Mouse (Mus musculus): Measurements from ENCODE around the gene Rnf168.
A peak's percentile ranks its signal among the peaks of the same experiment; 100 is the strongest.
"Not testable (repeated sequence)": the region's sequence is repeated elsewhere in the genome, so short reads cannot be mapped to it uniquely, and the experiment has no call there.

The Rnf168 gene

DNA sequence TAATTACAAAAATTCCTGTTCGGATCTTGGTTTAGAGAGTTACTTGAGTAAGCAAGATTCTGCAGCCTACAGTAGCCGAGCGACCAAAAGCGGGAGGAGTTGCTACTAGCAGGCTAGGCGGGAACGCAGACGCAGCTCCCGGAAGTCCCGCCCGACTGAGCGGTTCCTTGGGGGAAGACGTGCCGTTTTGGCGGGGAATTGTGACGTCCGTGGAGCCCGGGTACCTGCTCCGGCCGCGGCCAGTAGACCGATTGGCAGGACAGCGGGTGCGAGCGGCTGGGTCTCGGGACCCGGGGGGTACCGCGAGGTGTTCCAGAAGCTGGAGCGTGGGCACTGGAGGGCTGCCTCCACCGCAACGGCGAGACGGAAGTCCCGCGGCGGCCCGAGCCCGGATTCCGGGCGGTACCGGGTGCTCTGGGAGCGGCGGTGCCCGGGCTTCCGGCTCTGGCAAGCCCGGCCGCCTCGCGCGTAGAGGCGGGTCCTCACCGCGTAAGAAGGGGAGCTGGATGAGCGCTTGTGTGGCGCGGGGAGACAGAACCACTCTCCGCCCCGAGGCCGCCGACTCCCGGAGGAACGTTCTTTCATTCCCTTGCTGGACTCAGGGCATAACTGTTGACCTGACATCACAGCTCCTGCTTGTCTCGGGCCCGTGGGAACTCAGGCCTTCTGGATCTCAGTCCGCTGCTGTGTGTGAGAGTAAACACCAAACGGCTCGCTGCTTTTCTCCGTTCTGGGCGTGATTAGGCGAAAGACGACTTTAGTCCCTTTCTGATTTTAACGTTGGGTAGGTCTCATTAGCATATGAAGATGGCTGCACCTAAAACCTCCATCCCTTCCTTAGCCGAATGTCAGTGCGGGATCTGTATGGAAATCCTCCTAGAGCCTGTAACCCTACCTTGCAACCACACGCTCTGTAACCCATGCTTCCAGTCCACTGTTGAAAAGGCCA lies at the start of gene Rnf168:
Gene Rnf168 (plus strand): TSS at position 152 of the 949 bp plus-strand sequence.
- DNase-seq = peak; percentile 99

DNA sequence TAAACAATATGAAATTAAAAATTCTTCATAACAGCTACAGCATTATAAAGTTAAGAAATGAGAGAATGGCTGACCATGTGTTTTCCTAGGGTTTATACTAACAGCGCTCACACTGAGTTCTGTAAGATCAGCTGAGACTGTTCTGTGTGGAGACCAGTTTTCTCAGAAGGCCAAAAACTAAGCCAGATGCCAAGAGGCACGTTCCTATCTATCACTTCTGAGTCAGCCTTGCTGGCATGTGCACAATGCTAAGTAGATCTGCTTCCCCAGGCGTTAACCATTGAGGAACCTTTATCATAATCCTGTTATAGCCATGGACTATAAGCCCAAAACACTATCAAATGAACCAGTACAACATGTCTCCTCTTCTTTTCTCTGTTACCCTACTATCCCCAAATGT lies 45.2 kb upstream of the Rnf168 start:
- peak; percentile 72 for DNase-seq

DNA sequence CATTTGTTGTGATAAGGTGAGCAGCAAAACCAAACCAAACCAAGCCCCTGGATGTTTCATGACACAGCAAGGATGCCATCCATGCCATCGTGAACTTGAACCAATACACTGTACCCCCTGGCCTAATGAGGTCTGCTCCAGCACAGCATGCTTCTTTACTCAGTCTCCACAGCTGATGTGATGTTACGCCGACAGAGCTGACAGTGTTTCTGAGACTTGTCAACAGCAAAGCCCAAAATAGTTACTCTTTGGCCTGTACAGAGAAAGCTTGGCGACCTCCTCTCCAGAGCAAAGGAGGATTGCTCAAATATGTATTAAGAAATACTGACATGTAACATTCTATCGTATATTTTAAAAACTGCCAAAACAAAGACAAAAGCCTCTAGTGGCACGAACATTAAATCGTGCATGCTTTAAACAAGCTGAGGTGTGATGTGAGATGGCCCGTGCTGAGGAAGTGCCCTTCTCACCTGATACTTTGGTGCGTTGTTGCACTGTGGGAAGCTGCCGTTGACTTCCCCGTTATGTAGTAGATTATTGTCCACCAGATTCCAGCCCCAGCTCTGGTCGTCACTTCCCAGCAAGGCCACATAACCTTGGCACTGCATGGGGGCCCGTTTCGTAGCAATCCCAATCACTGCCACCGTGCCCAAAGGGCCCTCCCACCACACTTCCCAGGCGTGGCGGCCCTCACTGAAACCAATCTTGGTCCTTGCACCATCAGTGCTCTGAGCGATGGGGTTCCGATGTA lies 39.2 kb upstream of the Rnf168 start:
- peak; percentile 92 for DNase-seq

DNA sequence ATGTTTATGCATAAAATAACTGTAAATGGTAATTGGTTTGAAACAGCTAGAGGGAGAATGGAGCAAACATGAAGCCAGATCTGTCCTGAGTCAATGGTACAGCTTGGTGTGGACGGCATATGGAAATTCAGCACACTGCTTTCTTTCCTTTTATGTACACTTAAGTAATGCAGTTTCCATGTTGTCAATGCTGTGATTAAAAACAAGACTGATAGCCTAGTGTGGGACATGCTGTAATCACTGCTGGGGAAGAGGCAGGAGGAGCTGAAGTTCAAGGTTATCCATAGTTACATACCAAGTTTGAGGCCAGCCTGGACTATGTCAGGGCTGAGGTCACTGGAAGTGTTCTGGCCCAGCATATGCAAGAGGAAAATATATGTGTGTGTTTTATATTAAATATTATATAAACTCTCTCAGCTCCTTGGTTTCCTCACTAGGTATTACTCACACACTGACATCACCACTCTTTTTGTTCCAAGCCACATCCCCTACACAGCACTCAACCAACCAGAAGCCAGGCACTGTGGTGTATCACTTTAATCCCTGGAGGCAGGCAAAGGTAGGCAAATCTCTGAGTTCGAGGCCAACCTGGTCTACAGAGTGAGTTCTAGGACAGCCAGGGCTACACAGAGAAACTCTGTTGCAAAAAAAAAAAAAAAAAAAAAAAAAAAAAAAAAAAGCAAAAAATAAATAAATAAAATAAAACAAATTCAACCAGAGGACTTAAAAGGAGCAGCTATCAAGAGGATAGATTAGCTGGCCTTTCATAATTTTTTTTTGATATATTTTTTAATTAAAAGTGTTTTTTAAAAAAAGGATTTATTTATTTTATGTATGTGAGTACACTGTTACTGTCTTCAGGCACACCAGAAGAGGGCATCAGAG lies 37.6 kb upstream of the Rnf168 start:
- DNase-seq = no peak

DNA sequence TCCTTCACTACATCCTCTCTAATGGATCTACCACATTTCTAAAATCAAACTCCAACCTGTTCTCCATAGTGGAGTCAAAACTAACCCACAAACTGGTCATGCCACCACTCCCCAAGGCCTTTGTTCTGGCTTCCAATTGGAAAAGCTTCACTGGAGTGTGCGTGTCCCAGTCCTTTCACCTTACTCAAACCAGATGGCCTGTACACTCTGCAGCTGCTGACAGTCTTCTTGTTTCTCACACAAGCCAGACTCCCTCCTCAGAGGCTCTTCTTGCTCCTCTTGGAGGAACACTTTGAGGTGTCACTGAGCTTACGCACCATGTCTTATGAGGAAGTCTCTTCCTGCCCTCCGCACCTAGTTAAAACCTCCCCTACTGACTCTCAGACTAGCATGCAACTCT lies 33.4 kb upstream of the Rnf168 start:
- DNase-seq = no peak

DNA sequence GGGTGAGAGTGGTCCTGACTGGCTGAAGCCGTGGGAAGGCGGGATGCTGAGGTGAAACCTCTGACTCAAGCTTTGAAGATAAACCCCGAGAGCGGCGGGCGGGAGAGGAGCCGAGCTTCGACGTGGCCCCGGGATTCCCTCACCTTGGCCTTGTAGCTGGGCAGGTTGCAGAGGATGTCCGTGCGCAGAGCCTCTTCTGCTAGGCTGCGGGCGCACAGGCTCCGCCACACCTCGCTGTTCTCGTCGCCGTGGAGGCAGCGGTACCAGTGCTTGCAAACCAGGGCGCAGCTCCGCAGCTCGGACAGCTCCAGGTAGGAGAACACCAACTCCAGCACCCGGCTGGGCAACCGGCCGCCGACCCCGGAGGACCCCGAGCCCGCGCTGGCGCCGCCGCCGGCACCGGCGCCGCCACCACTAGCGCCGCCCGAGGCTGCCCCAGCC lies 30.9 kb upstream of the Rnf168 start:
- no peak for DNase-seq

DNA sequence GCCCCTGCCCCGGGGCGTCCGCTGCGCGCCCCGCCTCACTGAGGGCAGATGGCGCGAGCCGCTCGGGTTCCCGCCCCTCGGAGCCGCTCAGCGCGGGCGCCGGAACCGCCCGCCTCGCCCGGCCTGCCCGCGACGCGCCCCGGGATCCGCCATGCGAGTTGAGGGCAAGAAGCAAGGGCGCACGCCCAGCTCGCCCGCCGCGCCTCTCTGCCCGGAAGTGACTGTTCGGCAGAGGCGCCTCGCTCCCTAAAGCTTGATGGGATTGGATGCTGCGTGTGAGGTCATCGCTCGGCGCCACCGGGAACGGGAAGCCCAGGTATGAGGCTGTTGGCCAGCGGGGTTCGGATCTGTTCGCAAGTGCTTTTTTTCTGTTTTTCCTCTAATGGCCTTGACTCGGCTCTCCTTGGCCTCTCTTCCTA lies 30.3 kb upstream of the Rnf168 start, which contains the start of the genes Fbxo45 and Wdr53:
Gene Fbxo45 (minus strand): TSS at position 207 of the 419 bp plus-strand sequence.
Gene Wdr53 (plus strand): TSS at position 276 of the 419 bp plus-strand sequence.
- peak; percentile 100 for DNase-seq

DNA sequence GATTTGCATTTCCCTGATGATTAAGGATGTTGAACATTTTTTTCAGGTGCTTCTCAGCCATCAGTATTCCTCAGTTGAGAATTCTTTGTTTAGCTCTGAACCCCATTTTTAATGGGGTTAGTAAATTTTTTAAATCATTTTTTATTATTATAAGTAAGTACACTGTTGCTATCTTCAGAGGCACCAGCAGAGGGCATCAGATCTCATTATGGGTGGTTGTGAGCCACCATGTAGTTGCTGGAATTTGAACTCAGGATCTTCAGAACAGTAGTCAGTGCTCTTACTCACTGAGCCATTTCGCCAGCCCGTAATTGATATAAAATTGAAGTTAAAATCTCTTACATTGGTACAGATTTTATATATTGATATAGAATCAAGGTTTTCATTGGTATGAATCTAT lies 13.0 kb upstream of the Rnf168 start:
- not testable (repeated sequence) for DNase-seq

DNA sequence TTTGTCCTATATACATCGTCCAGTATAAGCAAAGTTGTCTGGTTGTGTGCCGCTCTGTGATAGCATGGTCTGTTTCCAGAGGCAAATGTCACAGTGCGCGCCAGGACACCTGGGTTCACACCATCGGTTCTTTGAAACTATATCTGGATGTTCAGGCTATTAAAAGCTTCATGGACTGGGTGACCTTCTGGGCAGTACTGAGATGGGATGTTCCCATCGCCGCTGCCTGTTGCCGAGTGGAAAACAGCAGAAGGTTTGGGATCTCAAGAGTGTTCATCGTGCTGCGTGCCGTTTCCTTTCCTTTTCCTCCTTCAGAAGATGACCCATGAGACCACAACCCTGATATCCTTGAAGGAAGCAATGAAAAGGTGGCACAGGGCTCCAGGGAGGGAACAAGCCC lies 6.0 kb upstream of the Rnf168 start, which contains the start of gene Smco1:
Gene Smco1 (plus strand): TSS at position 178 of the 400 bp plus-strand sequence.
- DNase-seq = peak; percentile 95

DNA sequence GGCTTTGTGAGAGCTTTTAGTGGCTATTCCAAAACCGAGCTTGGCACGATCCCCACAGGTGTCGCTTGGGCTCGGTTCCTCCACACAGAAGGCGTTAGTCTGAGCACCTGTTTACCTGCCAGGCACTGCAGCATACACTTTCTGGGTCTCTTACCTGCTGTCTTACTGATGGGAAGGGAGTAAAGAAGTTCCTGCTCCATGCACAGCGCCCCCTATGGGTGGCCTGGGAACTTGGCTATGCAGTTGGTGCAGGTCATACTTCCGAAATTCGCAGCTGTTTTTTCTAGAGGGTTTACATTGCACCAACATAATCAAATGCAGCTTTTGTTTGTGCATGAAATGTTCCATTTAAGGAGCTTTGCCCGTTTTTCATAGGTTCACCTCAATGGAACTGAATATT lies 3.9 kb upstream of the Rnf168 start:
- DNase-seq = no peak

DNA sequence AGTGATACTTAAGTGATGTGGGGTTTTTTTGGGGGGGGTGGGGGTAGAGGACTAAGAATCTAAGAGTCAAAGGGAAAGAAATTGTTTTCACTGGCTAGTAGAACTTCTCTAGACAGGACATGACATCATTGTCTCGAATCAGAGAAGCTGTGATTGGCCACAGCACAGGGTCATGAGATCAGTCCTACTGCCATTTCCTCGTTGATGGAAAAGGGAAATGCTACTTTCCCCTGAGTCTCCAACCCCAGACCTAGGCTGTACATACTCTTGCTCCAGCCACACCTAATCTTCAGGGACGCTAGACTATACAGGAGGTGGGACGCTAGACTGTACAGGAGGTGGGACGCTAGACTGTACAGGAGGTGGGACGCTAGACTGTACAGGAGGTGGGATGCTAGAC lies 2.2 kb upstream of the Rnf168 start:
- DNase-seq = peak; percentile 75

DNA sequence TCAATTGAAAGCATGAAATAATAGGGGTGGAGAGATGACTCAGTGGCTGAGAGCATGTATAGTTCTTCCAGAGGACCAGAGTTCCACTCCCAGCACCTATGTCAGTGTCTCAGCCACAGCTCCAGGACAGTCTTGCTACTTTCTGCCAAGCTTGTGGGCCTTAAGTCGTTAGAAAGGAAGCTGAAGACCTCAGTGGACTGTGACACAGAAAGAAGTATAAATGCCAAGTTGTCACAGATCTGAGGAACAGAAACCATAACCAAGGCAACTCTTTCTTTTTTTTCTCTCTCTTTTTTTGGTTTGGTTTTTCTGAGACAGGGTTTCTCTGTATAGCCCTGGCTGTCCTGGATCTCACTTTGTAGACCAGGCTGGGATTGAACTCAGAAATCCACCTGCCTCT lies 1.4 kb upstream of the Rnf168 start:
- peak; percentile 76 for DNase-seq

DNA sequence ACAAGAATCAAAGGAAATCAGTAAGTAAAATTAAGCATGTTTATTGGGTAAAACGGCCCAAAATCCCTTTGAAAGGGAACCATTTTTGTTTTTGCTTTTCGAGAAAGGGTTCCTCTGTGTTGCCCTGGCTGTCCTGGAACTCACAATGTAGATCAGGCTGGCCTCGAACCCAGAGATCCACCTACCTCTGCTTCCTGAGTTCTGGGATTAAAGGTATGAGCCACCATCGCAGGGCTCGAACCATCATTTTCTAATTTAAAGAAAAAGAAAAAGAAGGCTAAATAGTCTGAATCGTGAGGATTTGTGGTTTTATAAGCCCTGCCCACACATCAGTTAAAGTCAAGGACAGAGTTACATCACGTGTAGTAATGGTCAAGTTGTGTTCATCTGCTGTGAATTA lies 1.1 kb downstream of the Rnf168 start:
- peak; percentile 76 for DNase-seq

DNA sequence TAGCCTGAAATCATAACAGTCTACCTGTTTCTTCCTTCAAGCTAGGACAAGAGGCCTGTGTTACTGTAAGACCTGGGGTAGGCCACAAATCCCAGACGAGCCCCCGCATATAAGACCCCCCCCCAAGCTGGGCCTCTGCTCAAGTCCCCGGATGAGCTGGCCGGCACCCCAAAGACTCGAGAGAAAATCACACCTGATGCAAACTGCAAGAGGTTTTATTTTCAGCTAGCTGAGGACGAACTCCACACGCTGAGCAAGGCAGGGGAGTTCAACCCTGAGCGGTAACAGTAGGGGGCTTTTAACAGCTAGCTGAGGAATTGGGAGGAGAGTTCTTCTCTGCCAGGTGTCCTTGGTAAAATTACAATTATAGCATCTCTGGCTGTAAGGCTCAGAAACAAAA lies 3.0 kb downstream of the Rnf168 start:
- peak; percentile 79 for DNase-seq

DNA sequence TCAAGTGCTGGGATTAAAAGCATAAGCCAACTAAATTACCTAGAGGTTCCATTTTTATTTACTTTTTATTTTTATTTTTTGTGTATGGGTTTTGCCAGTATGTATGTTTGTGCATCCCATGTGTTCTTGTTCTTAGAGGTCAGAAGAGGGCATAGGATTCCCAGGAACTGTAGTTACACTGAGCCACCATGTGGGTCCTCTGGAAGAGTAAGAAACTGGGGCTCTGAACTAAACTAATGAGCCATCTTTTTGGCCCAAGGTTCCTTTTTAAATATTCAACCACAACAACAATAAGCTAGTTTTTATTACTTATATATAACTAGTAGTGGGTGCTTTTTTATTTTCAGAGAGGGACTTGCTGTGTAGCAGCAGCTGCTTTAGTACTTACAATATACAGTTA lies 5.3 kb downstream of the Rnf168 start:
- peak; percentile 13 for DNase-seq

DNA sequence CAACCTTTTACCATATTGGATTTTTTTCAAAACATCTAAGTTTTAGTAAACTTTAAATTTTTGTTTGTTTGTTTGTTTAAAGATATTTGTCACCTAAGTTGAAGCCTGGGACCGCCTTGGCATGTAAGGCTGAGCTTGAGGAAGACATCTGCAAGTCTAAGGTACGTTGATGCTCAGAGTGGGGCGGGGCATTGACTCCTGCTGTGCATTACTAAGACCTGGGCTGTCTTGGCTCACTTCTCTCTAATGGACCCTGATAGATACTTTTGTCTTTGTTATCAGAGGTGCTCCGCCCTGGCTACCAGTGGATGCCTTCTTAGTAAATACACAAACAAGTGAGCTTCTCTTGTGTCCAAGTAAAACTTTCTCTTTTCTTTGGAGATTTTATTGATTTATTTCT lies 14.6 kb downstream of the Rnf168 start:
- peak; percentile 73 for DNase-seq

DNA sequence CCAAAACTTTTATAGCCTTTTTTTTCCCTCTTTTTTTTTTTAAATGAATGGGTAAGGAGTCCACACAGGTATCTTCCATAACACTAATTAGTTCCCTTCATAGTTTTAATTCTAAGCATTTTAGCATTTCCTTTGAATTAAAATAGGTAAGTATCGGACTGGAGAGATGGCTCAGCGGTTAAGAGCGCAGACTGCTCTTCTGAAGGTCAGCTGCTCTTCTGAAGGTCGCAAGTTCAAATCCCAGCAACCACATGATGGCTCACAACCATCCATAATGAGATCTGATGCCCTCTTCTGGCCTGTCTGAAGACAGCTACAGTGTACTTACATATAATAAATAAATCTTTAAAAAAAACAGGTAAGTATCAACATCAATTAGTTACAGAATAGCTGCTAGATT lies 22.4 kb downstream of the Rnf168 start:
- peak; percentile 12 for DNase-seq

DNA sequence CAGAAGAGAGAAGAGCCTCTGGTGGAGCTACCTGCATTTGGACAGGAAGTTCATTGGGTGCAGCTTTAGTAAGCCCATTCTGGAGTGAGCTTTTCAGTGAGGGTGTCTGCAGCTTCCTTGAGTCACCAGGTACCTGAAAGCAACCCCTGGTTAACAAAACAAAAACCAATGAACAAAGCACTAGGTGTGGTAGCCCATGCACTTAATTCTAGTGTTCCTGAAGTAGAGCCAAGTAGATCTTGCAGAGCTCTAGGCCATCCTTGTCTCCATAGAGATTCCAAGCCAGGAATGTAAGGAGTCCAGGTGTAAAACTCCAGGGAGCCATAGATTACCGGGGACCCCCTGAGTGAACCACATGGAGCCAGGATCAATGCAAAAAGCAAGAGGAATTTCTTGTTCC lies 25.8 kb downstream of the Rnf168 start:
- DNase-seq = no peak

DNA sequence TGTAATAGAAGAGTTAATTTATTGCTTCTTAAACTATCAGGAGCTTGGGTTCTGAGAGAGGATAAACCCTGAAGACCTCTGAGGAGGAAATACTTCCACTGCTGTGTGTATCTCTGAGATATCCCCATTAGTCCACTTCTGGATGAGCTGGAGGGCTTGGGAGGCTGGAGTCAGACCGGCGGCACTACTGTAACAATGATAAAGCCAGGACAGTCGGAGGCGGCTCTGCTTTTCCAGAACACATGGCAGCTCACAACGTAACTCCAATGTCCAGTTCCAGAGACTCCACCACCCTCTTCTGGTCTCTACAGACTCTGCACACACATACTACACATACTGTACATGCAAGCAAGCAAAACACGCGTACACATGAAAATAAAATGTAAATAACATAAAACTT lies 26.6 kb downstream of the Rnf168 start:
- DNase-seq = peak; percentile 51

DNA sequence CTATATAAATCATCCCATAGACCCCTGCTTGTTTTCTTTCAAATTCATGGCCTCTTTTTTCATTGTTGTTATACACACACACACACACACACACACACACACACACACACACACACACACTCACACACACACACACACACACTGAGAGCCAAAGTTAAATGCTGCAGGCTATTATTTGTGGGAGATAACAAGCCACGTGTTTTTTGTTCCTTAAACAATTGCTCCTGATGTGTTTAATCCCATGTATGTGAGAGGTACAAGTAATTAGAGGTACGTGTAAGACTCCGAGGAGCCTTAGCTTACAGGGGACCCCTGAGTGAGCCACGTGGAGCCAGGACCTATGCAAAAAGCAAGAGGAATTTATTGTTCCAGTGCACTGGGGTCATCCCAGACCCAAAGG lies 34.7 kb downstream of the Rnf168 start:
- no peak for DNase-seq

DNA sequence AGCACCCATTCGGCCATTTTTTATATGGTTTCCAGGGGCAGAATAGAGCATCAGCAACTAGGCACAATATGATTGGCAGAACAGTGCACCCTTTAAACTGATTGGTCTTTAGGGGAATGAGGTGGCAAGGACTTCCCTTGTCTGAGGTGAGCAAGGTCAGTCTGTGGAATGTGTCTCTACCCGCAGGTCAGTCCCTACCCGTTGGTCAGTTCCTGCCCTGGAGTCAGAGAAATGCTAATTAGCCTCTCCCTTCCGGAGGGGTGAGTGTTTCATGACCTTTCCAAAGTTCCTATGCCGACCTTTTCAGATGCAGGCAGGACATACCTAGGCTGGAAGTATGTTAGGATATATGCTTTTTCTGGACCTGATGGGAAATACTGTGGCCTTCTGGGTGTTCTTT lies 35.1 kb downstream of the Rnf168 start:
- peak; percentile 74 for DNase-seq

DNA sequence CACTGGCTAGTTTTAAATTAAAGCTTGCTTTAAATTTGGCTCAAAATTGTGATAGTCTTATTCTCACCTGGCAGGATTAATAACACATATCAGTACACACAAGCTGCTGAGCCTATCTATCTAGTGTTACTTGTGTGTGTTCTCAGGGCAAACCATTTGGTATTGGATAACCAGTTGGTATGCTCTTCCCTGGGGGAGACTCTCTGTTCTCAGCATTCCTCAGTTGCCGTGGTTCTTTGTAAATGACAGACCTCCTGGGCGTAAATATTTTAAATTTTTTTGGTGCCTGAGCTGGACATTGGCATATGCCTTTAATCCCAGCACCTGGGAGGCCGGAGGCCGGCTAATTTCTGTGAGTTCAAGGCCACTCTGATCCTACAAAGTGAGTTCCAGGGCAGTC lies 35.6 kb downstream of the Rnf168 start:
- DNase-seq = peak; percentile 54

DNA sequence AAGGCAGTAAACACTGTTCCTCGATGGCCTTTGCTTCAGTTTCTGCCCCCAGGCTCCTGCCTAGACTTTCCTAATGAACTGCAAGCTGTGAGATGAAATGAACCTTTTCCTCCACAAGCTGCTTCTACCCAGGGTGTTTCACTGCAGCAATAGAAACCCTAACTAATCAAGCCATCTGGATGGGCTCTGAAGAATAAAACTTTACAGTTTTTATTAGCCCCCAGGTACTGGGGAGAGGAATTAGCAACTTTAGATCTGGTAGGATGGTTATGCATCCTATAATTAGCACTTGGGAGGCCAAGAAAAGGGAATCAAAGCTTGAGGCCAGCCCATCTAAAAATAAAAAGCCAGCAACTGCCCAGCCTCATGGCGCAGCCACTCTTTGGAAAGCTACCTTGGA lies 39.3 kb downstream of the Rnf168 start:
- DNase-seq = peak; percentile 86
